Mouse (Mus musculus) lung, embryonic 15.5 days (tissue): Measurements from ENCODE around the gene Cnn2. TPM values are rescaled to one million over a fixed set of nuclear protein-coding genes. Genes with fewer than 3 reads are reported as not detected.
"Not testable (repeated sequence)": the region's sequence is repeated elsewhere in the genome, so short reads cannot be mapped to it uniquely, and the experiment has no call there.

Source experiments
- ATAC-seq: fragments of 200-750 bp; cut with Nextera tagmentation; 2 replicates; pipeline ENCODE4 v1.8.0; 2017; ENCODE audit warnings: moderate number of reproducible peaks, borderline replicate concordance; ENCODE audit not compliant: low FRiP score, low TSS enrichment; ENCODE audit errors: extremely low read depth
- H3K27ac ChIP-seq: fragments of 300-500 bp; sonication (generic); 2 replicates; pipeline ENCODE4 v1.5.1; 2015; ENCODE audit warnings: moderate library complexity, mild to moderate bottlenecking, inconsistent platforms
- H3K27me3 ChIP-seq: fragments of 300-500 bp; sonication (generic); 2 replicates; pipeline ENCODE4 v1.6.1; 2015; ENCODE audit warnings: inconsistent platforms
- H3K36me3 ChIP-seq: fragments of 300-500 bp; sonication (generic); 2 replicates; pipeline ENCODE4 v1.6.1; 2015; ENCODE audit warnings: inconsistent platforms
- H3K4me1 ChIP-seq: fragments of 300-500 bp; sonication (generic); 2 replicates; pipeline ENCODE4 v1.6.1; 2015; ENCODE audit warnings: inconsistent platforms
- H3K4me2 ChIP-seq: fragments of 300-500 bp; sonication (generic); 2 replicates; pipeline ENCODE4 v1.6.1; 2015; ENCODE audit warnings: inconsistent platforms, mild to moderate bottlenecking, moderate library complexity
- H3K4me3 ChIP-seq: fragments of 300-500 bp; sonication (generic); 2 replicates; pipeline ENCODE4 v1.5.1; 2015; ENCODE audit warnings: mild to moderate bottlenecking, inconsistent platforms
- H3K9ac ChIP-seq: fragments of 300-500 bp; sonication (generic); 2 replicates; pipeline ENCODE4 v1.6.1; 2015; ENCODE audit warnings: inconsistent platforms
- H3K9me3 ChIP-seq: fragments of 300-500 bp; sonication (generic); 2 replicates; pipeline ENCODE4 v1.6.1; 2016; ENCODE audit warnings: inconsistent platforms
- WGBS: fragments of 180-500 bp; shearing (Covaris S2); methylation state at CpG from one replicate; pipeline ENCODE4 v1.1.7; 2015; 5-methylcytosine and 5-hydroxymethylcytosine counted together
- polyA plus RNA-seq: library from polyadenylated mRNA; unstranded; fragments of >200 nt; fragmentation: Nextera tagmentation; extraction: Ambion mirVana; gene quantifications from 2 replicates; pipeline ENCODE4 v1.2.1, GENCODE M21; 2015

Gene Cnn2
- polyA plus RNA-seq, 1 experiment from 2014 or later: 375 TPM

DNA sequence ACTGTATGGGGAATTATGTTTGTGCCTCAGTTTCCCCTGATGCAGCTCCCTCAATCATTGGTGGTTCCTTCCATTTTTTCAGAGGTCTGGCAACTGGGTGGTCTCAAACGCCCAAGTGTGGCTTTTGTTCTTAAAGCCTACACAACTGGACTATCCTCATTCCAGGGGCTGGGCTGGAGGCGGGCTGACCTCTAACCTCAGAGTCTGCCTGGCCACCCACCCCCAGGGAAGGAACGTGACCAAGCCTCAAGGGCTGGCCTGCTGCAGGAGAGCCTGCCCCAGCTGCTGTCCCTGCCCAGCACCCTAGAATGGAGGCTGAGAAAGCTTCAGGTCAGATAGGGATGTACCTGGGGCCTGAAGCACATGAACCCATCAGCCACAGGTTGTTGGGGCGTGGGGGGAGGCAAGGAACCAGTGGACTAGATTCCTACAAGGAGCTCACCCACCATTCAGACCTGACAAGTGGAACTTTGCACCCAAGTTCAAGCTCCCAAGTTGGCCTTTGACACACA lies 31.7 kb upstream of the Cnn2 start:
- Histone ChIP-seq H3K4me2 (no peak overlapping the region), H3K27me3 (no peaks in the 10 kb centered on the region), H3K9ac (no peak overlapping the region), H3K4me1 (peaks cover 23% of the 10 kb centered on the region), H3K9me3 (no peaks in the 10 kb centered on the region), H3K36me3 (peaks cover 17% of the 10 kb centered on the region), H3K4me3 (no peak overlapping the region), H3K27ac (no peak overlapping the region)
- 31% methylated on average over 4 of the region's 4 CpGs for WGBS
- ATAC-seq: no peak

DNA sequence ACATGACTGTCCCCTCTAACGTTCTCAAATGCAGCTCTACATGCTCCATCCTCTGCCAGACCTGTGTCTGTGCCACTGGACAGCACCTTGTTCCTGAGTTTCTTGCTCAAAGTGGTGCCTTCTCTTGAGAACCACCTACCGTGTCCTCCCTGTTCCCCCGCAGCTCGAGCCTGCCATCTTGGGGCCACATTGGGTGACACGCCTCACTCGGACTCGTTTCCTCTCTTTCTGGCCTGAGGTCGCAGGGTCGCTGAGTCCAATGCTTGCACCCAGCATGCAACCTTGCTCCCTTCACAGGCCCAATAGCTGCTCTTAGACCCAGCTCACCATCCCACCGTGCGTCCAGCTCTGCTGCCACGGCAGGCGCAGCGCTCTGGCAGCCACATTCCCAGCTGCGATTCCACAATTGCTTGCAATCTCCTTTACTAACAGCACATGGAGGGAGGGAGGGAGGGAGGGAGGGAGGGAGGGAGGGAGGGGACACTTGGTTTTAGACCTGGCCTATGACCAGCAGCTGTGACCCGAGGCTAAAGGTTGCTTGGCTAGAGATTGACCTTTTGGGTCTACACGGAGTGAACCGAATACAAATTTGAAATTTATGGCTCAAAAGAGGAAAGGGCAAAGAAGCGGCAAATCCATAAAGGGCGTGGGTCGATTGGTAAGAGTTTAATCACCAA lies 30.1 kb upstream of the Cnn2 start:
- Histone ChIP-seq H3K4me1 (peaks cover 23% of the 10 kb centered on the region), H3K9ac (no peak overlapping the region), H3K27ac (no peak overlapping the region), H3K27me3 (no peaks in the 10 kb centered on the region), H3K36me3 (peaks cover 21% of the 10 kb centered on the region), H3K4me3 (no peak overlapping the region), H3K9me3 (no peaks in the 10 kb centered on the region), H3K4me2 (peak overlapping the region; percentile 29; the same call in 1 of the 2 replicates)
- WGBS: 15% methylated on average over 21 of the region's 21 CpGs
- no peak for ATAC-seq

DNA sequence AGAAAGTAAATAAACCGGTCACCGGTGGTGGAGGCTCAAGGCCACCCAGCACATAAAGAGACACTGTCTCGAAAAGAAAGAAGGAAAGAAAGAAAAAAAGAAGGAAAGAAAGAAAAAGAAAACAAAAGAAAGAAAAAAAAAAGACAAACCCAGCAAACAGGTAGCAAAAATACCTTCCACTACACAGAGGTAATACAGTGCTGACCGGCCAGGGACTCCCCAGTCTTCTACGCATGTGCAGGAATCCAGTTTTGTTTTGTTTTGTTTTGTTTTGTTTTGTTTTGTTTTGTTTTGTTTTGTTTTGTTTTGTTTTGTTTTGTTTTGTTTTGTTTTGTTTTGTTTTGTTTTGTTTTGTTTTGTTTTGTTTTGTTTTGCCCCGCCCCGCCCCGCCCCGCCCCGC lies 29.0 kb upstream of the Cnn2 start:
- peaks cover 29% of the 10 kb centered on the region for H3K36me3 ChIP-seq
- 39% methylated on average over 8 of the region's 10 CpGs for WGBS
- peak overlapping the region; percentile 98 for H3K4me3 ChIP-seq
- not testable (repeated sequence) for H3K27me3 ChIP-seq, ATAC-seq, H3K9me3 ChIP-seq, H3K9ac ChIP-seq, H3K27ac ChIP-seq
- peaks cover 23% of the 10 kb centered on the region for H3K4me1 ChIP-seq
- peak overlapping the region; percentile 75 for H3K4me2 ChIP-seq

DNA sequence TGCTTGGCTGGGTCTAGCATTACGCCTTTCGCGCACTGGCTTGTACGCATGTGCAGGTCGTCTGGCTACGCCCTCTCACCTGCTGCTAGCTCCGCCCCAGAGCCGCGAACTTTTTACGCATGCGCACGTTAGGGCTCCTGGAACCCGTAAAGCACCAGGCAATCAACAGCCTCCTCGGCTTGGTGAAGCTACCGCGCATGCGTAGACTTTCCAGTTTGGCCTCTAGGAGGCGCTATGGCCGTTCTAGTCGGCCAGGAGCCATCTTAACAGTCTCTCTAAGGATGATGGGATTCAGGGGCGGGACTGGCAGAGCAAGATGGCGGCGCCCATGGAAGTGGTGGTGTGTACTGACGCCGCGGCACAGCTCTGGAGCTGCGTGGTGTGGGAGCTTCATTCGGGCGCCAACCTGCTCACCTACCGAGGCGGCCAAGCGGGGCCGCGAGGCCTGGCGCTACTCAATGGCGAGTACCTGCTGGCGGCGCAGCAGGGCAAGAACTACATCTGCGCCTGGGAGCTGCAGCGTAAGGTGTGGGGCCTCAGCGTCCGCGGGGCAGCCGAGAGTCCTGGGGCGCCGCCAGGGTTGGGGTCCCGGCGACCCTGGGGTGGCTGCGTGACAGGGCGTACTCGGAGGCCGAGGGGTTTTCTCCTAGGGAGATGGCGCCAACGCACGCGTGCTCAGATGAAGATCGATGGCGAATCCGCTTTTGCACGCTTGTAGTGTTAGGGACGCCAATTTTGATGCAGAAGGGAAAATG lies 28.4 kb upstream of the Cnn2 start, which contains the start of gene Wdr18:
TSS of gene Wdr18 (plus strand) at position 306 of the 755 bp plus-strand sequence.
- Histone ChIP-seq H3K9me3 (no peaks in the 10 kb centered on the region), H3K4me3 (peak within 1 kb of the TSS; percentile 98), H3K9ac (peak within 1 kb of the TSS; percentile 94), H3K36me3 (peaks cover 35% of the 10 kb centered on the region), H3K27me3 (no peaks in the 10 kb centered on the region), H3K4me1 (peaks cover 23% of the 10 kb centered on the region), H3K27ac (peak within 1 kb of the TSS; percentile 65), H3K4me2 (peak within 1 kb of the TSS; percentile 75)
- WGBS: under 1% methylated on average over 61 of the region's 61 CpGs
- peak; percentile 95 for ATAC-seq

DNA sequence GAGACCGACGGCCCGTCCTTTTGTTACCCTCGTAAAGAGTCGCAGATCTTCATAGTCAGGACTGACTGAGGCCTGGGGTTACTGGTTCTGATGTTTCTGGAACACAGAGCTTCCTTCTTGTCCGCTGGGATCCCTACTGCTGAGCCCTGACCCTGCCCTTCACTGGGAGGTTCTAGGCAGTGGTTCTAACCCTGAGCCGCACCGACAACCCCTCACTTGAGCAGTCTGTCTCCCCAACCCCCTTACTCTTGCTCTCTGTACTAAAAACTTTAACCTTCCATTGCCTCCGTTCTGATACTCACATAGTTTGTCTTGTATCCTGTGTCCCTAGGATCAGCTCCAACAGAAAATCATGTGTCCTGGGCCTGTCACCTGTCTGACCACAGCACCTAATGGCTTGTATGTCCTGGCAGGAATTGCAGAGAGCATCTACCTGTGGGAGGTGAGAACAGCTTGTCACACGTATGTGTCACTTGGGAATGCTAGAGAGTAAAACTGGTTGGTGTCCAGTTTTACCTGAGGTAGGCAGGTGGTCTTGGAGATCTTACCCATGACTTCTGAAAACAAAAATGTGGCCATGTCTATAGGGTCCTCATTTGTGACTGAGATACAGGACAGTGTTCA lies 27.6 kb upstream of the Cnn2 start:
- no peaks in the 10 kb centered on the region for H3K9me3 ChIP-seq
- H3K4me2 ChIP-seq: peak overlapping the region; percentile 75
- H3K27ac ChIP-seq: no peak overlapping the region
- WGBS: 9% methylated on average over 10 of the region's 10 CpGs
- H3K4me1 ChIP-seq: peaks cover 22% of the 10 kb centered on the region
- H3K27me3 ChIP-seq: no peaks in the 10 kb centered on the region
- peak overlapping the region; percentile 98 for H3K4me3 ChIP-seq
- peaks cover 42% of the 10 kb centered on the region for H3K36me3 ChIP-seq
- H3K9ac ChIP-seq: peak overlapping the region; percentile 94
- no peak for ATAC-seq

DNA sequence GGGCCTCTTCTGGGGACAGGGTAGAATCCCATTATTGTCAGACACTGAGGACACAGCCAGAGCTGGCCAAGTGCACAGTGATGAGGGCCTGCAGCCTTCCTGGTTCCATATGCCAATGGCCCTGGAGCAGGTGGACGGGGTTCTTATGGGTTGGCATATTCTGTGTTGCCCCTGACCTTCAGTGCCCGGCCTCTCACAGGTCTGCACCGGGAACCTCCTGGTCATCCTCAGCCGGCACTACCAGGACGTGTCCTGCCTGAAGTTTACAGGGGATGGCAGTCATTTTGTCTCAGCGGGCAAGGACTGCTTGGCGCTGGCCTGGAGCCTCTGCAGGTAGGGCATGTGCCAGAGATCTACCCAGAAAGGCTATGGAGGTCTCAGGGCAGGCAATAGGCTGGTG lies 23.7 kb upstream of the Cnn2 start:
- Histone ChIP-seq H3K9me3 (no peaks in the 10 kb centered on the region), H3K27ac (no peak overlapping the region), H3K4me2 (no peak overlapping the region), H3K4me1 (peaks cover 22% of the 10 kb centered on the region), H3K4me3 (no peak overlapping the region), H3K9ac (no peak overlapping the region), H3K36me3 (peaks cover 69% of the 10 kb centered on the region), H3K27me3 (peaks cover 6% of the 10 kb centered on the region)
- no peak for ATAC-seq
- 97% methylated on average over 7 of the region's 7 CpGs for WGBS

DNA sequence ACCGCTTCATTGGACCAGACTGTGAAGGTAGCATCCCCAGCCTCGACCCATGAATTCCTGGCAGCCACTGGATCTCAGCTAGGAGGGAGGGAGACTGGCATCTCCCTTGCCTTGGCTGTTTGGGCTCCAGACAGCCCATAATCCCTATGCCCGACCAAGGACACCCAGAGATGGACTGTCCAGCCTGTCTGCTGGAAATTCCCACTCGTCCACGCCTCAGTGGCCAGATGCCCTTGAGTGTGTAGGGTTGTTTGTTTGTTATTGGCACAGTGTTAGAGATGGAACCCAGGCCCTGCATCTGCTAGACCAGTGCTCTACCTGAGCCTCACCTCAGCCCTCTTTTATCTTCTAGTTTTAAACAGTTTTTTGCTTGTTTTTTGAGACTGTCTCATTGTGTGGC lies 23.1 kb upstream of the Cnn2 start:
- WGBS: 90% methylated on average over 5 of the region's 5 CpGs
- Histone ChIP-seq H3K36me3 (peaks cover 69% of the 10 kb centered on the region), H3K4me1 (peaks cover 26% of the 10 kb centered on the region), H3K4me3 (no peak overlapping the region), H3K27me3 (peaks cover 10% of the 10 kb centered on the region), H3K9ac (no peak overlapping the region), H3K4me2 (no peak overlapping the region), H3K27ac (no peak overlapping the region), H3K9me3 (no peaks in the 10 kb centered on the region)
- ATAC-seq: no peak

DNA sequence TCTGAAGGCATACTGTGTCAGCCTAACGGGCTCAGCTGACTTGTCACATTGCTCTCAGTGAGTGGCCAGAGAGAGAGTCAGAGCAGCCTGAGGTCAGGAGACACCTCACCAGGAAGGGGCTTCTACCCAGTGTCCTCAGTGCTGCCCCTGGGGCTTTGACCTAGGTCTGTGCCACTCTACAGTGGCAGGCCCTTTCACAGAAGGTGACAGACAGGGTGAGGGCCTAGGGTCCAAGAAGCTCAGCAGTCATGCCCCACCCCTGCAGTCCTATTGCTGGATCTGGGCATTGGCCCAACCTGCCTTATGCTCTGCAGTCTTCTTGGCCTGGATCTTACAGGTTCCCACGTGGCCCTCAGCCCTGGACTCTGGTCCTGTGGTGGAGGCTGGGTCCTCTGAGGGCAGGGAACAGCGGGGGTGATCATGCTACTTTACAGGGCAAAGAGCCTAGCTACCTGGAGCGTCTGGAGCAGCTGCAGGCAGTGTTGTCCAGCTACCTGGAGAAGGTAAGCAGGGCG lies 21.4 kb upstream of the Cnn2 start:
- Histone ChIP-seq H3K4me2 (no peak overlapping the region), H3K9ac (no peak overlapping the region), H3K36me3 (peaks cover 64% of the 10 kb centered on the region), H3K4me3 (no peak overlapping the region), H3K27ac (no peak overlapping the region), H3K9me3 (no peaks in the 10 kb centered on the region), H3K27me3 (peaks cover 26% of the 10 kb centered on the region), H3K4me1 (peaks cover 25% of the 10 kb centered on the region)
- 86% methylated on average over 5 of the region's 5 CpGs for WGBS
- ATAC-seq: no peak

DNA sequence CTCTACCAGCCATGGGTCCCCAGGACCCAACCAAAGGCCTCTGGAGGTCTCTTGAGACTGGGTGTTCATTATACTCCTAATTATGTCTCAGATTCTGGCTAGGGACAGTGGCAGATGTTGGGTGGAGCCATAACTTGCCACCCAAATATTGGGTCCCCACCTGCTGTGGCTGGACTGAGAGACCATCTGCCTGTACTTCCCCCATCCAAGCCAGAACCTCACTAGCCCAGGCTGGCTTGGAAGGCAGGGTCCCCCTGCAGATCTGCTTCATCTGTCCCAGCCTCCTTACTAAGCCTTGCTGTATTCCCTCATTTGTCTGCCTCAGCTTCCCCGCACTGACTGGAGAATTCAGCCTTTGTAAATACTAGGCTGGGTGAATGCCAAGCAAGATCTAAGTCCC lies 20.2 kb upstream of the Cnn2 start:
- no peak overlapping the region for H3K4me3 ChIP-seq
- H3K27ac ChIP-seq: no peak overlapping the region
- H3K36me3 ChIP-seq: peaks cover 53% of the 10 kb centered on the region
- H3K27me3 ChIP-seq: peaks cover 30% of the 10 kb centered on the region
- H3K9ac ChIP-seq: no peak overlapping the region
- no peaks in the 10 kb centered on the region for H3K9me3 ChIP-seq
- no peak overlapping the region for H3K4me2 ChIP-seq
- H3K4me1 ChIP-seq: peaks cover 31% of the 10 kb centered on the region
- ATAC-seq: no peak
- 78% methylated on average over 1 of the region's 1 CpGs for WGBS

DNA sequence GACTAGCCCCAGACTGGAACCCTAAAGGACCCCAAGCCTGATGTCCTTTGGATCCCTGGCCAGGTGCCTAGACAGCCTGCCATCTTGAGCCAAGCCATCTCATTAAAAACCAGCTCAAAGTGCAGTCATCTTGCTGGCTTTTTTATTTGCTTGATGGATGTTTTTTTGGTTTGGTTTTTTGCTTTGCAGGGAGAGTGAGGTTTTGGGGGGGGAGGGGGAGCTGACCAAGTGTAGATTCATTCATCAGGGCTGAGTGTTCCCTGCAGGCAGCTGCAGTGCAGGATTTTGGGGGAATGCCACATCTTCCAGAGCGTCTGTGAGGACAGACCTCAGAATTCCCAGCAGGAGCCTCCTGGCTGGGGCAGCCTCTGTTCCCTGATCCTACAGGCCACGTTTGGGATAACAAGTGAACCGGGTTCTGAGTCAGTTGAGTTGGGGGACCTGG lies 19.2 kb upstream of the Cnn2 start:
- H3K4me2 ChIP-seq: no peak overlapping the region
- H3K4me1 ChIP-seq: peaks cover 31% of the 10 kb centered on the region
- ATAC-seq: no peak
- H3K9me3 ChIP-seq: no peaks in the 10 kb centered on the region
- no peak overlapping the region for H3K9ac ChIP-seq
- H3K27ac ChIP-seq: no peak overlapping the region
- H3K27me3 ChIP-seq: peaks cover 30% of the 10 kb centered on the region
- 17% methylated on average over 3 of the region's 3 CpGs for WGBS
- peaks cover 45% of the 10 kb centered on the region for H3K36me3 ChIP-seq
- no peak overlapping the region for H3K4me3 ChIP-seq

DNA sequence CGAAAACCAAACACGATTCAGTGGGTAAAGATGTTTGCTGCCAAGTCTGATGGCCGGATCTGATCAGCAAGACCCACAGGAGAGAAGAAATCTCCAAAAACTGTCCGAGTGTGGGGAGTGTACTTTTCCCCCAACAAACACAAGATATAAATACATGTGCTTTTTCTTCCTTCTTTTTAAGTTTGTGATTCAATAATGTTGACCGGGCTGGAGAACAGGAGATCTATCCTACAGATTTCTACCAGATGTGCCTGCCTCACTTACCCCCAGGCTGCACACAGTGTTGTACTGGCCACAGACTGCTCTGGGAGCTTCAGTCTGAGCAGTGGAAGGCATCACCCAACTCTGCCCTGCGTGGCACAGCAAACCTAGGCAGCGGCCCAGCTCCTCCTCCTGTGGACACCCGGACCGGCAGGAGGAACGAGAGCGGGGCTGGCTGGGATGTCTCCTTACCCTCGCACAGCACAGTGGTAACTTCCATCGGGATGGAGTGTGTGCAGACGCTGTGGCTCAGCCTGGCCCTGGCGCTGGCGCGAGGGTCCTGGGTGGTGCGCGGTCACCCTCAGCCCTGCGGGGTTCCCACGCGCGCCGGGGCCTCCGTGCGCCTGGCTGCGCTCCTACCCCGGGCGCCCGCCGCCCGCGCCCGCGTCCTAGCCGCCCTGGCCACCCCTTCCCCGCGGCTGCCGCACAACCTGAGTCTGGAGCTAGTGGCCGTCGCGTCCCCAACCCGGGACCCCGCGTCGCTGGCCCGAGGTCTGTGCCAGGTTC lies 17.8 kb upstream of the Cnn2 start, which contains the start of gene Grin3b:
TSS of gene Grin3b (plus strand) at position 301 of the 768 bp plus-strand sequence.
- Histone ChIP-seq H3K9me3 (no peaks in the 10 kb centered on the region), H3K4me1 (peaks cover 31% of the 10 kb centered on the region), H3K27ac (no peak within 1 kb of the TSS), H3K4me3 (peak within 1 kb of the TSS; percentile 46), H3K9ac (peak within 1 kb of the TSS; percentile 50), H3K36me3 (peaks cover 40% of the 10 kb centered on the region), H3K27me3 (peaks cover 30% of the 10 kb centered on the region), H3K4me2 (peak within 1 kb of the TSS; percentile 91)
- ATAC-seq: 0 out of 2 replicates have a peak, but pooled peaks have one; percentile 9
- 6% methylated on average over 42 of the region's 47 CpGs for WGBS
